Mouse (Mus musculus): ENCODE results near the gene Rhoq.
A peak's percentile ranks its signal among the peaks of the same experiment; 100 is the strongest.

- TF ChIP-seq CTCF (IDR thresholded peaks at IDR 0.05; ENCODE audit: low read depth, low read length): peak; percentile 29; the same call in 1 of the 2 replicates
- no peak for TF ChIP-seq TAL1 (conservative IDR thresholded peaks at IDR 0.05; ENCODE audit: low read depth, low read length)
- TF ChIP-seq GATA2 (IDR thresholded peaks at IDR 0.05; ENCODE audit: borderline replicate concordance, low read depth, low read length): no peak
- no peak for TF ChIP-seq GATA1 (IDR thresholded peaks at IDR 0.05; ENCODE audit: borderline replicate concordance, low read length)
- no peak for TF ChIP-seq POLR2AphosphoS5 (IDR thresholded peaks at IDR 0.05; ENCODE audit: insufficient replicate concordance, low read depth, low read length)
Observed at GRCm38 (mm10) chr17:87036141-87037073, 73.5 kb downstream of the Rhoq start.
